Mouse (Mus musculus) embryo, embryonic 11 days (tissue): ENCODE results near the gene Tmem41a.
"Not testable (repeated sequence)": the region's sequence is repeated elsewhere in the genome, so short reads cannot be mapped to it uniquely, and the experiment has no call there.

Experiments used
- DNase-seq: peaks from one replicate; pipeline ENCODE4 v3.0.0-alpha.2; 2015

The Tmem41a gene

GRCm38 (mm10) chr16:21946761-21947715, at the start of gene Tmem41a:
Gene Tmem41a (minus strand): TSS chr16:21947552.
- DNase-seq, result peak; percentile 93

GRCm38 (mm10) chr16:21996402-21996801, 49.0 kb upstream of the Tmem41a start:
- no peak for DNase-seq

GRCm38 (mm10) chr16:21995304-21995703, 48.0 kb upstream of the Tmem41a start, which contains the start of gene Liph:
Gene Liph (minus strand): TSS chr16:21995663.
- DNase-seq, result peak; percentile 64

GRCm38 (mm10) chr16:21991774-21992173, 44.4 kb upstream of the Tmem41a start:
- DNase-seq, result no peak

GRCm38 (mm10) chr16:21990893-21991292, 43.5 kb upstream of the Tmem41a start:
- not testable (repeated sequence) for DNase-seq

- DNase-seq, result no peak
Observed at GRCm38 (mm10) chr16:21987956-21988355, 40.6 kb upstream of the Tmem41a start.

- no peak for DNase-seq
Observed at GRCm38 (mm10) chr16:21986191-21986590, 38.8 kb upstream of the Tmem41a start.

- no peak for DNase-seq
Observed at GRCm38 (mm10) chr16:21984091-21984490, 36.7 kb upstream of the Tmem41a start.

GRCm38 (mm10) chr16:21983581-21983980, 36.2 kb upstream of the Tmem41a start:
- DNase-seq, result no peak

- DNase-seq, result no peak
Observed at GRCm38 (mm10) chr16:21983146-21983545, 35.8 kb upstream of the Tmem41a start.

GRCm38 (mm10) chr16:21977347-21977746, 30.0 kb upstream of the Tmem41a start:
- DNase-seq, result no peak

- DNase-seq, result peak; percentile 34
Observed at GRCm38 (mm10) chr16:21976203-21976602, 28.9 kb upstream of the Tmem41a start.

GRCm38 (mm10) chr16:21971446-21971845, 24.1 kb upstream of the Tmem41a start:
- no peak for DNase-seq

- DNase-seq, result no peak
Observed at GRCm38 (mm10) chr16:21970536-21970935, 23.2 kb upstream of the Tmem41a start.

GRCm38 (mm10) chr16:21969874-21970273, 22.5 kb upstream of the Tmem41a start:
- no peak for DNase-seq

- no peak for DNase-seq
Observed at GRCm38 (mm10) chr16:21965576-21965975, 18.2 kb upstream of the Tmem41a start.

- no peak for DNase-seq
Observed at GRCm38 (mm10) chr16:21955591-21955990, 8.2 kb upstream of the Tmem41a start.

- DNase-seq, result peak; percentile 46
Observed at GRCm38 (mm10) chr16:21928471-21928870, 18.9 kb downstream of the Tmem41a start.

- DNase-seq, result no peak
Observed at GRCm38 (mm10) chr16:21916681-21917080, 30.7 kb downstream of the Tmem41a start.

GRCm38 (mm10) chr16:21913347-21913746, 34.0 kb downstream of the Tmem41a start:
- no peak for DNase-seq

- DNase-seq, result not testable (repeated sequence)
Observed at GRCm38 (mm10) chr16:21908906-21909305, 38.4 kb downstream of the Tmem41a start.

- no peak for DNase-seq
Observed at GRCm38 (mm10) chr16:21906902-21907301, 40.5 kb downstream of the Tmem41a start.

- DNase-seq, result no peak
Observed at GRCm38 (mm10) chr16:21905996-21906395, 41.4 kb downstream of the Tmem41a start.

- no peak for DNase-seq
Observed at GRCm38 (mm10) chr16:21904636-21905035, 42.7 kb downstream of the Tmem41a start.
